Mouse (Mus musculus) olfactory bulb, adult 2 months (tissue): Measurements from ENCODE around the gene Adamtsl1. TPM values are rescaled to one million over a fixed set of nuclear protein-coding genes. Genes with fewer than 3 reads are reported as not detected.

Experiments
- H3K27ac ChIP-seq: fragments of 200-500 bp; 2 replicates; pipeline ENCODE4 v1.5.1; 2012; ENCODE audit warnings: low read depth, low read length; ENCODE audit not compliant: insufficient read depth
- H3K4me1 ChIP-seq: fragments of 200-500 bp; 2 replicates; pipeline ENCODE4 v1.6.1; 2012; ENCODE audit warnings: low read length; ENCODE audit not compliant: control insufficient read depth, insufficient read depth
- H3K4me3 ChIP-seq: fragments of 200-500 bp; 2 replicates; pipeline ENCODE4 v1.5.1; 2012; ENCODE audit warnings: mild to moderate bottlenecking, low read depth, low read length, moderate library complexity; ENCODE audit not compliant: insufficient read depth
- CTCF ChIP-seq: fragments of 200-500 bp; IDR thresholded peaks from 2 replicates; pipeline ENCODE4 v1.5.1; 2012; ENCODE audit warnings: low read depth, mild to moderate bottlenecking, low read length, moderate library complexity; ENCODE audit not compliant: insufficient read depth
- POLR2A ChIP-seq: fragments of 200-500 bp; IDR thresholded peaks from 2 replicates; pipeline ENCODE4 v1.6.1; 2012; ENCODE audit warnings: mild to moderate bottlenecking, low read depth, low read length, moderate library complexity; ENCODE audit not compliant: insufficient read depth
- WGBS: fragments of 180-500 bp; shearing (Covaris S2); methylation state at CpG from one replicate; pipeline ENCODE4 v1.1.7; 2018; 5-methylcytosine and 5-hydroxymethylcytosine counted together
- polyA plus RNA-seq: library from polyadenylated mRNA; stranded (reverse); fragments of >200 nt; gene quantifications from 2 replicates; pipeline ENCODE4 v1.2.4, GENCODE M21; 2012; ENCODE audit warnings: low replicate concordance; ENCODE audit not compliant: missing spikeins, insufficient read depth, insufficient read length

The Adamtsl1 gene
- polyA plus RNA-seq, 1 experiment: not detected

DNA sequence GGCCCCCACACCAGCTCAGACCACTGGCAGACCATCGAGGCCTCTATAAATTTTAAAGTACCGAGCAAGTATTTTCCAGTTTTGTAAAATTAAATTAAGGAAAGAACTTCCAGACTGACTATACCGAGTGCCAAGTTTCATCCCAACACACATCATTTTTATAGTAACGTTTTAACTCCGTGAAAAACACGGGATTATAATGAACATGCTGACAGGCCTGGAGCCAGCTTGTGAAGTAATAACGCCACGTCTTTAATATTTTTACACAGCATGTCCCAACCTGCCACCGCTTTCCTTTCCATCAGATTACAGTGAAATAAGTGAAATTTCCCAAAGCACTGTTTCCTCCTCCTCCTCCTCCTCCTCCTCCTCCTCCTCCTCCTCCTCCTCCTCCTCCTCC lies 894.4 kb downstream of the Adamtsl1 start:
- no peak overlapping the region for H3K4me3 ChIP-seq
- no peaks in the 10 kb centered on the region for H3K4me1 ChIP-seq
- no peak overlapping the region for H3K27ac ChIP-seq
- 86% methylated on average over 9 of the region's 9 CpGs for WGBS
- TF ChIP-seq POLR2A (no peak), CTCF (no peak)

DNA sequence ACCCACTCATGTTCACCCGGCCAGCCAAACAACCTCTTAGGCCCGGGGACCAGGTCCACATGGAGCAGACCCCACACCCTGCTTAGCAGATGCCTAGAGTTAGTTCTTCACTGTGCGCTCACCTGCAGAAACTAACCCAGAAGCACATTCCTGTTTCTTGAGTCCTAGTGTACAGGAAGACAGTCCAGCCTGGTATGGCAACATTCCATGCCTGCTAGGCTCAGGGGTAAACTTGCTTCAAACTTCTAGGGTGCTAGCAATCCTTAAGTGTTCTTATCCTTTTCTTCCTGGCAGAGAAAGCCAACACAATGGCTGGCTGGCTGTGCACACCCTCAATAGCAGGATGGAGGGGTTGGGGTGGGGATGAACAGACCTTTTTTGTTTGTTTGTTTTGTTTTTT lies 897.0 kb downstream of the Adamtsl1 start:
- no peak overlapping the region for H3K27ac ChIP-seq
- TF ChIP-seq CTCF (no peak), POLR2A (no peak)
- WGBS: 95% methylated on average over 3 of the region's 3 CpGs
- no peak overlapping the region for H3K4me3 ChIP-seq
- 0 out of 2 replicates have a peak, but pooled peaks cover 3% of the 10 kb centered on the region for H3K4me1 ChIP-seq

DNA sequence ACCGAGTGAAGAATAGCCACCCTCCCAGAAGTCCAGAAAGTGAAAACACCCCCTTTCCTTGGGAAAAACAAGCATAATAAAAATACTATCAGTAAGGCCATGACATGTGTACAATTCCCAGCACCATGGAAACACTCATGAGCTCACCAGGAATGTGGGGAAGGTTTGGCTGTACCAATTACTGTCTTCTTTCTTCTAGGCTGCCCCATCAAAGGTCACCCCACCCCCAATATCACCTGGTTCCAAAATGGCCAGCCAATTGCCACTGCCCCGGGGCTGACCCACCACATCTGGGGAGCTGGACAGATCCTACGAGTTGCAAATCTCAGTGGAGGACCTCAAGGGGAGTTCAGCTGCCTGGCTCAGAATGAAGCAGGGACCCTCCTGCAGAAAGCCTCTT lies 899.4 kb downstream of the Adamtsl1 start:
- Histone ChIP-seq H3K4me1 (0 out of 2 replicates have a peak, but pooled peaks cover 3% of the 10 kb centered on the region), H3K4me3 (no peak overlapping the region), H3K27ac (no peak overlapping the region)
- 56% methylated on average over 3 of the region's 3 CpGs for WGBS
- no peak for TF ChIP-seq POLR2A
- no peak for TF ChIP-seq CTCF

DNA sequence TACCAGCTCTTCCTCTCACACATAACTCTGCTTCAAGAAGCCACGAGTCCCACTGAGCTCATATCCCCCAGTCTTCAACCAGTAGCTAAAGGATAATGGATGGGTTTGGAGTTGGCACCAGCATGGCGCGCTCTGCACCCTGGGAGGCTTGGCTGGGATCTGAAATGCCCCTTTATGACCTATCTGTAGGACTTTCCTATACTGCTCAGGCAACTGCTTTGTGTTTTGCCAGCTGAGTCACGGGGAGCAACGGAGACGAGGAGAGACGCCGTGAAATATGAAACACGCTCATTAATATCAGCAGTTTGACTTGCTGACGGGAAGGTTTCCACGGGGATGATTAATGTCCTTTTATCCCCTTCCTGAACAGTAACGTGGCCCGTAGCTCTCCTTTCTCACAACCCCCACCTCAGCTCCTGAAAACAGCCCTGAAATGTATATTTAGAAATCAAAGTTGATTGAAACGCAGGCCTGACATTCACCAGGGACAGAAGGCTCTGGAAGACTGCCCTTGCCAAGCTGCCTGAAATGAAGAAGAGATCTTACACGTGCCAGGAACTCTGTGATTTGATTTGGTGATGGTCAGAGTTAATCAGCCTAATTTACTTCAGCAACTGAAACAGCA lies 902.5 kb downstream of the Adamtsl1 start:
- WGBS: 71% methylated on average over 15 of the region's 15 CpGs
- no peak overlapping the region for H3K4me3 ChIP-seq
- 0 out of 2 replicates have a peak, but pooled peaks cover 3% of the 10 kb centered on the region for H3K4me1 ChIP-seq
- no peak overlapping the region for H3K27ac ChIP-seq
- TF ChIP-seq POLR2A (no peak), CTCF (no peak)

DNA sequence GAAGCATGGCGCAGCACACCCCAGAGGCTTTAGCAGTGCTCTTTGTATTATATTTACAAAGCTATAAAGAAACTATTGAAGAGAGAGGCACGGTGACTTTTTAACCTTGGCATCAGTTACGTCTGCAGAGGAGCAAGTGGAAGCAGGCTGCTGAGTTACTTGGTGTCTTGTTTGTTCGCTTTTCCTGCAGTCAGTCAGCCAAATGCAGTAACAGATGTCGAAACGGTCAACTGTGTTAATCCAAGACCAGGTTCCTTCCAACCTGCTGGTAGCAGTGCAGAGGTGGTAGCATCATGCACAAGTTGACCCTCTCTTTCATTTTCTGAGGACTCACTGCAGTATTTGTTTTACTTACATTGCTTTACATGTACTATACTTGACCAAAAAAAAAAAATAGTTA lies 908.6 kb downstream of the Adamtsl1 start:
- 81% methylated on average over 6 of the region's 6 CpGs for WGBS
- no peak overlapping the region for H3K27ac ChIP-seq
- no peak overlapping the region for H3K4me3 ChIP-seq
- peaks cover 8% of the 10 kb centered on the region for H3K4me1 ChIP-seq
- TF ChIP-seq POLR2A (no peak), CTCF (no peak)

DNA sequence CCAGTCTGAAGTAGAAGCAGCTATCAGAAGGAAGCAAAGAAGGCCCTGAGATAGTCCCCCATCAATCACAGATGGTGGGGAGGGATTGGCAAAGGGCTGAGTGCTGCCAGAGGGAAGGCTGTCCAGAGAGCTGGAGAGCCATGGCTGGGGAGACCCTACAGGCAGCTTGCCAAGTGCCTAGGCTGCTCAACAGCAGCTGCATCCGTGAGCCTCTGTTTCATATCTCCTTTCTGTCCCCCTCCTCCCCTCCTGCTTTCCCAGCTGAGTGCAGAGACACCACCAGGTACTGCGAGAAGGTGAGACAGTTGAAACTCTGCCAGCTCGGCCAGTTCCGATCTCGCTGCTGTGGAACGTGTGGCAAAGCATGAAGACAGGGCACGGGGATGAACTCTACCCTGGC lies 911.6 kb downstream of the Adamtsl1 start:
- WGBS: 90% methylated on average over 7 of the region's 7 CpGs
- TF ChIP-seq POLR2A (no peak), CTCF (no peak)
- no peak overlapping the region for H3K27ac ChIP-seq
- no peak overlapping the region for H3K4me3 ChIP-seq
- H3K4me1 ChIP-seq: peaks cover 8% of the 10 kb centered on the region

DNA sequence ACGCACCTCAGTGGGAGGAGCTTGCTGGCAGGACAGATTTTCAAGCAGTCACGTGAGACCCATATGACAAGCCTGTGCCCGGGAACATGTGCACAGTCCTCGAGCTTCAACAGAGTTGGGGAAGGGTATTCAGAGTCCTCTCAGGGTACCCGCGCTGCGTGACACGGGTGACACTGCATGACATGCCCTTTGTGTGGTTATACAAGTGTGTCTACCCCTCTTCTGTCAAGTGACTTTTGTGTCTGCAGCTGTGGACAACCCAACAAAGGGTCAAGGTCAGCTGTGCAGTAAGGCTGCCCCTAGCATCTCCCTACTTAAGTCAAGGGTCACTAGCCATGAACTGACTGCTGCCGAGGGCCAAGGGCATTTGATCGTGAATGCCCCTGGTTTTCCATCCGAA lies 912.6 kb downstream of the Adamtsl1 start:
- Histone ChIP-seq H3K27ac (no peak overlapping the region), H3K4me3 (no peak overlapping the region), H3K4me1 (peaks cover 8% of the 10 kb centered on the region)
- 90% methylated on average over 11 of the region's 11 CpGs for WGBS
- TF ChIP-seq CTCF: no peak
- no peak for TF ChIP-seq POLR2A

DNA sequence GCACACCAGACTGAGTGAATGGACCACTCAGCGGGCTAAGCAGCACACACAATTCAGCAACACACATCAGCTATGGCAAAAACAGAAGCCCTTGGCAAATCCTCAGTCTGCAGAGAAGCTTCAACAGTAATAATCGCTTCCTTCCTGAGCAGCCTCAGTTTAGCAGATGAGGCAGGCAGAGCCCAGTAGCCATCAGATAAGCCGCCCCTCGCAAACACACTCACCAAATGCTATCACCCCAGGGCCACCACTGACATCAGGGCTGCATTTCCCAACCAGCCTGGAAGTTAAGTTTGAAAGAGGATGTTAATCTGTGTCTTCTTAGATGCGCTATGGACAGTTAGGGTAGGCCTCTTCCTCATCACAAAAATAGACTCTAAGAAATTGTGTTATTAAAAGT lies 913.3 kb downstream of the Adamtsl1 start:
- 62% methylated on average over 5 of the region's 5 CpGs for WGBS
- peaks cover 8% of the 10 kb centered on the region for H3K4me1 ChIP-seq
- no peak overlapping the region for H3K27ac ChIP-seq
- H3K4me3 ChIP-seq: no peak overlapping the region
- TF ChIP-seq POLR2A (no peak), CTCF (no peak)

DNA sequence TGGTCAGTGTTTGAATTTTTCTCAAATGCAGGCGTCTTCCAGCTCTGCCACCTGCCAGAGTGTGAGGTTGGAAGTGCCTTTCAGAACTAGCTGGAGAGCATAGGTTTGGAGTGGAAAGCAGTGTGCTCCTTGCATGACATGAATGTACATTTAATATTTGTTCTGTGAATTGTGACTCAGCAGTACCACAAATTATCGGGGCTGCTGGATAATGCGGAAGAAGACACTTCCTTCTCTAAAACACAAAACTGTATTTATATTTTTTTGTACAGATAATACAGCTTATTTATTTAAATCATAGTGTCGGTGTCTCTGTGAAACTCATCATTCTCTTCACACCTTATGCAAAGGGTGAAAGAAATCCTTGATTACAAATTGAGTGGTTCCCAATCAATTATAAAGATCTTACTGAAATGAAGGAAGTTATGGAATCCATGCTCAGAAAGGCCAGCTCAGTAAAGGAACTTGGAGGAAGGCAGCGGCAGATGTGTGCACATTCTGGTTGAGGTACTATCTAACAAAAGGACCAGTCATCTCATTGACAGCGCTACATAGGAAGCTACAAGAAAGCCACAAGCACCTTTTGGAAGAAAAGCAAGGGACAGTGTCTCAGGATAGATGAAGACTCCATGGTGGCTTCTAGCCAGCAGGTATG lies 914.2 kb downstream of the Adamtsl1 start:
- Histone ChIP-seq H3K27ac (no peak overlapping the region), H3K4me3 (no peak overlapping the region), H3K4me1 (peaks cover 8% of the 10 kb centered on the region)
- 79% methylated on average over 6 of the region's 6 CpGs for WGBS
- TF ChIP-seq POLR2A (no peak), CTCF (no peak)
